Mouse (Mus musculus) embryonic facial prominence, embryonic 10.5 days (tissue): ENCODE measurements around the gene Pkib. TPM values are rescaled to one million over a fixed set of nuclear protein-coding genes. Genes with fewer than 3 reads are reported as not detected.

Source experiments
- DNase-seq: peaks from one replicate; pipeline ENCODE4 v3.0.0-alpha.2; 2017; ENCODE audit warnings: low spot score
- H3K27ac ChIP-seq: fragments of 300-500 bp; sonication (generic); replicated peaks from 2 replicates; pipeline ENCODE4 v1.5.1; 2016; ENCODE audit warnings: mild to moderate bottlenecking
- H3K27me3 ChIP-seq: fragments of 300-500 bp; sonication (generic); replicated peaks from 2 replicates; pipeline ENCODE4 v1.6.1; 2016; ENCODE audit warnings: low read depth, mild to moderate bottlenecking; ENCODE audit not compliant: poor library complexity, severe bottlenecking
- H3K36me3 ChIP-seq: fragments of 300-500 bp; sonication (generic); replicated peaks from 2 replicates; pipeline ENCODE4 v1.6.1; 2016; ENCODE audit warnings: mild to moderate bottlenecking, moderate library complexity
- H3K4me1 ChIP-seq: fragments of 300-500 bp; sonication (generic); 2 replicates; pipeline ENCODE4 v1.6.1; 2016
- H3K4me3 ChIP-seq: fragments of 300-500 bp; sonication (generic); 2 replicates; pipeline ENCODE4 v1.5.1; 2016; ENCODE audit warnings: mild to moderate bottlenecking, moderate library complexity
- H3K9me3 ChIP-seq: fragments of 300-500 bp; sonication (generic); 2 replicates; pipeline ENCODE4 v1.6.1; 2016; ENCODE audit warnings: mild to moderate bottlenecking
- WGBS: fragments of 180-500 bp; shearing (Covaris S2); methylation state at CpG from one replicate; pipeline ENCODE4 v1.1.7; 2016; 5-methylcytosine and 5-hydroxymethylcytosine counted together
- polyA plus RNA-seq: library from polyadenylated mRNA; unstranded; fragments of >200 nt; fragmentation: Nextera tagmentation; extraction: Ambion mirVana; gene quantifications from 2 replicates; pipeline ENCODE4 v1.2.1, GENCODE M21; 2016

Pkib gene
- polyA plus RNA-seq, 1 experiment from 2014 or later, result 1.4 TPM

DNA sequence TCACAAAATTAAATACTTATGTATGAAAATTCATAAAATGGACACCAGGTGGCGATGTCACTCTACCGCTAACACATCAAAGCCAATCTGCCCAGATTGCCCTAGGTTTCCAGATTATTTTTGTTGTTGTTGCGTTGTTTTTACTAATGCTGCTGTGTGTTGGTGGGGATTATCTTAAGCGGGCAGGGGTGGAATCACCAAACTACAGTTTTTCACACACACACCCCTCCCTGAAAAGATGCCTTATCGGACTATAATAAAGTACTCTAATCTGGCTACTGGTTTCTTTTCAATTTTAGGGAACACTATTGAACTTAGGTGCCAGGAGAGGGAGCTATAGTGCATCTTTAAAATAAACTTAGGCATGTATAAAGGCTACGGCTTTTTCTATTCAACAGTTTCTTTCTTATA, 111.8 kb downstream of the Pkib start:
- H3K4me3 ChIP-seq, result peak overlapping the region; percentile 43
- no peaks in the 10 kb centered on the region for H3K36me3 ChIP-seq
- no peaks in the 10 kb centered on the region for H3K9me3 ChIP-seq
- H3K27ac ChIP-seq, result no peak overlapping the region
- no peaks in the 10 kb centered on the region; the same call in 1 of the 2 replicates for H3K27me3 ChIP-seq
- 8% methylated on average over 6 of the region's 6 CpGs for WGBS
- no peaks in the 10 kb centered on the region for H3K4me1 ChIP-seq
- DNase-seq, result peak; percentile 39

- Histone ChIP-seq H3K27me3 (no peaks in the 10 kb centered on the region; the same call in 1 of the 2 replicates), H3K36me3 (no peaks in the 10 kb centered on the region), H3K4me3 (no peak overlapping the region), H3K9me3 (no peaks in the 10 kb centered on the region), H3K27ac (no peak overlapping the region), H3K4me1 (no peaks in the 10 kb centered on the region)
- 39% methylated on average over 2 of the region's 2 CpGs for WGBS
- no peak for DNase-seq
These were observed 112.5 kb downstream of the Pkib start for GRCm38 (mm10) chr10:57744128-57744765.

- H3K27me3 ChIP-seq, result no peaks in the 10 kb centered on the region; the same call in 1 of the 2 replicates
- H3K36me3 ChIP-seq, result no peaks in the 10 kb centered on the region
- DNase-seq, result no peak
- H3K4me1 ChIP-seq, result no peaks in the 10 kb centered on the region
- no peak overlapping the region for H3K4me3 ChIP-seq
- no peaks in the 10 kb centered on the region for H3K9me3 ChIP-seq
- no peak overlapping the region for H3K27ac ChIP-seq
These were observed 113.7 kb downstream of the Pkib start for GRCm38 (mm10) chr10:57745452-57745851.

GRCm38 (mm10) chr10:57747127-57747526, 115.3 kb downstream of the Pkib start:
- no peak overlapping the region for H3K27ac ChIP-seq
- H3K27me3 ChIP-seq, result no peaks in the 10 kb centered on the region
- no peaks in the 10 kb centered on the region for H3K4me1 ChIP-seq
- H3K4me3 ChIP-seq, result no peak overlapping the region
- H3K36me3 ChIP-seq, result no peaks in the 10 kb centered on the region
- H3K9me3 ChIP-seq, result no peaks in the 10 kb centered on the region
- no peak for DNase-seq

GRCm38 (mm10) chr10:57753343-57753742, 121.6 kb downstream of the Pkib start:
- no peak for DNase-seq
- no peaks in the 10 kb centered on the region for H3K9me3 ChIP-seq
- no peak overlapping the region for H3K27ac ChIP-seq
- H3K4me1 ChIP-seq, result no peaks in the 10 kb centered on the region
- WGBS, result 82% methylated on average over 1 of the region's 1 CpGs
- no peaks in the 10 kb centered on the region for H3K27me3 ChIP-seq
- no peak overlapping the region for H3K4me3 ChIP-seq
- H3K36me3 ChIP-seq, result no peaks in the 10 kb centered on the region

DNA sequence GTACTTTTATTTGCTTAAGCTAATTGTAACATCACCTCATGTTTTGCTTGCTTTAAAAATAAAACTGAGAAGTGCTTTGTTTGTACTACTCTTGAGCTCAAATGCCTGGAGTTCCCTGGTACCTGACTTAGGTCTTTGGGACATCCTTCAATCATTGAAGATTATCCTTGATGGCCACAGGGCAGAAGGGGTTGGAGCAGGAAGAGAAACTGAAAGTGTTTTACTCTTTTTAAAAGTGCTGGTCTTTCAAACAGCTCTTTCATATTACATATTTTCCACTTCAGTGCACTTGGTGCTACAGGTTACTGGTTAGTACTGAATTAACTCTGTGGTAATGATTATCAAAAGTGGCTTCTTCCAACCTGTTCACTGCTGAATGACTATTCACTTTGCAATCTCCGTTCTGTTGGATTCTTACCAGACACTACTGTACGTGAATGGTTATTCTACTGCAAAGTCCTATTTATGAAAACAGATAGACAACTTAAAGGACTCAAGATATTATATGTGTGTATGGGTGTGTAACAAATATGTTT, 123.5 kb downstream of the Pkib start:
- Histone ChIP-seq H3K9me3 (no peaks in the 10 kb centered on the region), H3K27ac (no peak overlapping the region), H3K4me3 (no peak overlapping the region), H3K27me3 (no peaks in the 10 kb centered on the region), H3K36me3 (no peaks in the 10 kb centered on the region), H3K4me1 (no peaks in the 10 kb centered on the region)
- WGBS, result 87% methylated on average over 2 of the region's 2 CpGs
- no peak for DNase-seq

GRCm38 (mm10) chr10:57758999-57759398, 127.2 kb downstream of the Pkib start:
- H3K4me3 ChIP-seq, result no peak overlapping the region
- H3K9me3 ChIP-seq, result no peaks in the 10 kb centered on the region
- no peaks in the 10 kb centered on the region for H3K36me3 ChIP-seq
- no peaks in the 10 kb centered on the region for H3K27me3 ChIP-seq
- no peak for DNase-seq
- no peaks in the 10 kb centered on the region for H3K4me1 ChIP-seq
- H3K27ac ChIP-seq, result no peak overlapping the region
- 92% methylated on average over 2 of the region's 2 CpGs for WGBS

DNA sequence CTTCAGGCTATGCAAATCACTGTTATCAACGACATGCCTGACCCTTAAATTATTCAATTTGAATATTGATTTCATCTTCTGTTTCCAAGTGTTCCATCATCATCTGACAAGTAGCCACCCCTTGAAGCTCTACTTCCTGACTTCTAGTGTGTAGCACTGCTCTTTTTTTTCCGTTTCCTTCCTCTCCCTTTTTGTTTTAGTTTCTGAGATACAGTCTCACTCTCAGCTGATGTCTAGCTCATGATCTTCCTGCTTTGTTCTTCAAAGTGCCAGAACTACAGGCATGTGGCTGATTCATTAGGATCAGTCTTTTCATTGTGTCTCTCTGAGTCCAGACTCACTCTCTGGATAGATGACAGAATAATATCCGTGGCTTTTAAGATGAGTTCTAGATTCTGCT, 128.9 kb downstream of the Pkib start:
- Histone ChIP-seq H3K9me3 (no peaks in the 10 kb centered on the region), H3K4me1 (no peaks in the 10 kb centered on the region), H3K27me3 (no peaks in the 10 kb centered on the region), H3K36me3 (no peaks in the 10 kb centered on the region), H3K27ac (no peak overlapping the region), H3K4me3 (no peak overlapping the region)
- no peak for DNase-seq
- WGBS, result 74% methylated on average over 3 of the region's 3 CpGs

GRCm38 (mm10) chr10:57763044-57763443, 131.3 kb downstream of the Pkib start:
- Histone ChIP-seq H3K27ac (no peak overlapping the region), H3K9me3 (no peaks in the 10 kb centered on the region), H3K4me1 (no peaks in the 10 kb centered on the region), H3K27me3 (no peaks in the 10 kb centered on the region), H3K4me3 (no peak overlapping the region), H3K36me3 (no peaks in the 10 kb centered on the region)
- no peak for DNase-seq
- 64% methylated on average over 1 of the region's 1 CpGs for WGBS

DNA sequence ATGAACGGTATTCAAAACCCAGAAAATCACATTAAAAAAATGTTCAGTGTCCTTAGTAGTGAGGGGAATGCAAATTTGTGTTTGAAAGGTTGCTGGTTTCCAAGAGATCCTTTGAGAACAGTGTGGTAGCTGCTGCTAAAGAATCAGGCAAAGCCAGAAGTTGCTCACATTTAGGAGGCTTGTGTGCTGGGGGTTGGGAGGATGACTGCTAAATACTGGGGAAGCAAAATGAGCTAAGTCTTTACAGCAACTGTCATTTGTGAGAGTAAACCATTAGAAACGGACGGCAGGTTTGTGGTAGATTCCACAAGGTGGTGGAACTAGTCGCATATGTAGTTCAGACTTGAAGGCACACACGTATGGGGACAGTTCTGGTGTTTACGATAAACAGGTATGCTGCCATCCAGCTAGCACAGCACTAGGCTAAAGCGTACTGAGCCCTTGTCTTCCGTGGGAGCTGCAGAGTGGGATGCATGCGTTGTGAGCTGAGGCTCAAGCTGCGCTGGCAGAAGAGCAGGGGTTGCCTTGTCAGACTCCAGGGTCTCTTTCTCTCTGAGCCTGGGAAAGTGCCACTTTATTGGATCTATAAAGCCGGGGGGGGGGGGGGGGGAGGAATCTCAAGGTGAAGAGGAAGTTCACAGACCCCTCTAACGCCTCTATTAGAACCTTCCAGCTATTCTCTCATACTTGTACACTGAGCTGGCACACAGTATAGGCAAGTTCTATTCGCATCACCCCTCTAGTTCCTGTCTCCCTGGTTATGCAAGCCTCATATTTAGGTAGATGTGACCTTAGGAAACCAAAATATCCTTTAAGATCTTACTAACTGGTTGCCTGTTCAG, 151.7 kb downstream of the Pkib start:
- DNase-seq, result no peak
- WGBS, result 42% methylated on average over 13 of the region's 13 CpGs
- Histone ChIP-seq H3K9me3 (no peaks in the 10 kb centered on the region), H3K4me1 (peaks cover 21% of the 10 kb centered on the region), H3K27ac (peak overlapping the region; percentile 73), H3K36me3 (no peaks in the 10 kb centered on the region), H3K4me3 (peak overlapping the region; percentile 8; the same call in 1 of the 2 replicates), H3K27me3 (peaks cover 7% of the 10 kb centered on the region; the same call in 1 of the 2 replicates)

DNA sequence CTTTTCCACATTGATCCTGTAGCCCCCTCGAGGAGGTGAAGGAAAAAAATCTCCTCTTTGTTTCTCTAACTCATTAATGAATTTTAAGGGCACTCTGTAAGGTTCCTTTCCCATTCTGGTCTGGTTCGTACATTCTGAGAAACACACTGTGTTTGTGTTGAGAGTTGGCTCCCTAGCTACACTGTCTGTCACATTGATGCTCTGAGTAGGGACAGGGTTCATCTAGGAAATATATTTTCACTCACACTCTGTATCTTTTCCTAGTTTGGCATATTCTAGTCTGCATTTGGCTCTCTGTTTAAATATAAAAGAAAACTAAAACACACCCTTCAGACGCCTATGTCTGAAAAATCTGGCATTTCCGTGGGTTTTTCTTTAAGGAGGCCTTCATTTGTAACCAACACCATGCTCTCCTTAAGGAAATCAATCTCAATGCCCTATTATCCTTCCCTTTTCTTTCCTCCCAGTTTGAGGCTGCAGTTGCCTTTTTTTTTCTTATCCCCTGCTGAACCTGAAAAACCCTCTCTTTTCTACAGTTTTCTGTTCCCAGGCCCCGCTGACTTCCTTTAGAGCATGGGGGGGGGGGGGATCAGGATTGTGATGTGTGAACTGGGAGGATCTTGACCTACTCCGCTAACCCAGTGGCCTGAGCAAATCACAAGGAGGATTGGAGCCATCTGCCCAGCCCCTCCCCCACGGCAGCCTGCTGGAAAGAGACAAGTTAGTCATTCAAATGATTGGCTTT, 152.5 kb downstream of the Pkib start:
- Histone ChIP-seq H3K4me3 (peak overlapping the region; percentile 48), H3K4me1 (peaks cover 21% of the 10 kb centered on the region), H3K27ac (peak overlapping the region; percentile 73), H3K36me3 (no peaks in the 10 kb centered on the region), H3K27me3 (peaks cover 7% of the 10 kb centered on the region; the same call in 1 of the 2 replicates), H3K9me3 (no peaks in the 10 kb centered on the region)
- peak; percentile 80 for DNase-seq
- 9% methylated on average over 7 of the region's 7 CpGs for WGBS

- peaks cover 21% of the 10 kb centered on the region for H3K4me1 ChIP-seq
- peak within 1 kb of the TSS; percentile 73 for H3K27ac ChIP-seq
- 20% methylated on average over 7 of the region's 7 CpGs for WGBS
- peaks cover 7% of the 10 kb centered on the region; the same call in 1 of the 2 replicates for H3K27me3 ChIP-seq
- no peaks in the 10 kb centered on the region for H3K9me3 ChIP-seq
- no peaks in the 10 kb centered on the region for H3K36me3 ChIP-seq
- H3K4me3 ChIP-seq, result peak within 1 kb of the TSS; percentile 48
- no peak for DNase-seq
These were observed 153.0 kb downstream of the Pkib start, which contains the start of gene Fabp7 for GRCm38 (mm10) chr10:57784876-57785150. Gene Fabp7, plus strand, starts transcription at chr10:57784881.
